Mouse (Mus musculus) heart, adult 10 weeks (tissue): ENCODE data around the gene Esp3. TPM values are rescaled to one million over a fixed set of nuclear protein-coding genes. Genes with fewer than 3 reads are reported as not detected.

Experiments
- polyA plus RNA-seq: library from polyadenylated mRNA; stranded (reverse); fragments of 350-450 nt; fragmentation: Illumina TruSeq; extraction: RNeasy Lipid Tissue Mini Kit (QIAGEN cat#74804); gene quantifications from one replicate; pipeline ENCODE4 v1.2.3, GENCODE M21; 2014; ENCODE audit warnings: low read depth, low replicate concordance

Esp3 gene
- not detected for polyA plus RNA-seq

GRCm38 (mm10) chr17:40631775-40632174 lies at the start of gene Esp3:
Esp3 (plus strand) TSS chr17:40632075.

GRCm38 (mm10) chr17:40598294-40598693 lies 33.6 kb upstream of the Esp3 start, which contains the start of gene Esp4:
Esp4 (plus strand) TSS chr17:40598594.

Other genes with a start within 250 kb of the Esp3 start
- gene Esp8, start 112.1 kb upstream of the Esp3 start, polyA plus RNA-seq = not detected
- not detected for gene Esp6, start 70.6 kb upstream of the Esp3 start, polyA plus RNA-seq
- gene Esp4, start 33.5 kb upstream of the Esp3 start, polyA plus RNA-seq = not detected
- not detected for gene Esp1, start 95.0 kb downstream of the Esp3 start, polyA plus RNA-seq
- not detected for gene Crisp2, start 174.9 kb downstream of the Esp3 start, polyA plus RNA-seq
- gene Rhag, start 179.1 kb downstream of the Esp3 start, polyA plus RNA-seq = not detected
- gene 9130008F23Rik, start 248.5 kb downstream of the Esp3 start, polyA plus RNA-seq = 0.89 TPM